Mouse (Mus musculus) left cerebral cortex, adult 8-10 months (tissue): Measurements from ENCODE around the gene Mapk1ip1l. TPM values are rescaled to one million over a fixed set of nuclear protein-coding genes. Genes with fewer than 3 reads are reported as not detected.
"Not testable (repeated sequence)": the region's sequence is repeated elsewhere in the genome, so short reads cannot be mapped to it uniquely, and the experiment has no call there.

Experiments used
- DNase-seq, 2 experiments: peaks; one replicate each; pipeline ENCODE4 v3.0.0; 2022; ENCODE audit warnings: low spot score in 2 of 2
- total RNA-seq, 4 experiments: library from RNA; stranded (reverse); gene quantifications; 2 replicates each; pipeline ENCODE4 v1.2.4; 2022

Mapk1ip1l gene
- total RNA-seq, 4 experiments from 2014 or later: 52.3 to 54.7 (median 54.3) TPM

GRCm38 (mm10) chr14:47304814-47305405 lies 6.8 kb downstream of the Mapk1ip1l start:
- DNase-seq: no peak

GRCm38 (mm10) chr14:47305933-47306332 lies 7.9 kb downstream of the Mapk1ip1l start:
- DNase-seq: no peak

GRCm38 (mm10) chr14:47307669-47308068 lies 9.6 kb downstream of the Mapk1ip1l start:
- no peak for DNase-seq

GRCm38 (mm10) chr14:47309061-47309460 lies 11.0 kb downstream of the Mapk1ip1l start:
- no peak for DNase-seq

- DNase-seq: no peak
Observed at GRCm38 (mm10) chr14:47310342-47311181, 12.5 kb downstream of the Mapk1ip1l start.

GRCm38 (mm10) chr14:47319362-47319761 lies 21.3 kb downstream of the Mapk1ip1l start:
- DNase-seq: no peak

GRCm38 (mm10) chr14:47321581-47321980 lies 23.5 kb downstream of the Mapk1ip1l start:
- DNase-seq: not testable (repeated sequence)

- no peak for DNase-seq
Observed at GRCm38 (mm10) chr14:47325965-47326761, 28.1 kb downstream of the Mapk1ip1l start.

- no peak for DNase-seq
Observed at GRCm38 (mm10) chr14:47327347-47327746, 29.3 kb downstream of the Mapk1ip1l start.

GRCm38 (mm10) chr14:47331920-47332319 lies 33.9 kb downstream of the Mapk1ip1l start:
- no peak for DNase-seq

GRCm38 (mm10) chr14:47334819-47335218 lies 36.8 kb downstream of the Mapk1ip1l start:
- DNase-seq: peak in 1 of 2 experiments; percentile 70

- no peak for DNase-seq
Observed at GRCm38 (mm10) chr14:47335300-47335699, 37.2 kb downstream of the Mapk1ip1l start.

- DNase-seq: no peak
Observed at GRCm38 (mm10) chr14:47340231-47340925, 42.3 kb downstream of the Mapk1ip1l start.

- DNase-seq: peak in 1 of 2 experiments; percentile 25
Observed at GRCm38 (mm10) chr14:47341811-47342291, 43.8 kb downstream of the Mapk1ip1l start.

- DNase-seq: no peak
Observed at GRCm38 (mm10) chr14:47346715-47347114, 48.6 kb downstream of the Mapk1ip1l start.

GRCm38 (mm10) chr14:47350974-47351373 lies 52.9 kb downstream of the Mapk1ip1l start:
- DNase-seq: no peak

GRCm38 (mm10) chr14:47352272-47352671 lies 54.2 kb downstream of the Mapk1ip1l start:
- no peak for DNase-seq

GRCm38 (mm10) chr14:47353240-47353639 lies 55.2 kb downstream of the Mapk1ip1l start:
- DNase-seq: no peak

- DNase-seq: no peak
Observed at GRCm38 (mm10) chr14:47354111-47354577, 56.1 kb downstream of the Mapk1ip1l start.

GRCm38 (mm10) chr14:47354948-47355347 lies 56.9 kb downstream of the Mapk1ip1l start:
- DNase-seq: no peak

- no peak for DNase-seq
Observed at GRCm38 (mm10) chr14:47356622-47357021, 58.6 kb downstream of the Mapk1ip1l start.
